Mouse (Mus musculus) lung, embryonic 14.5 days (tissue): Measurements from ENCODE around the gene 1810013L24Rik. TPM values are rescaled to one million over a fixed set of nuclear protein-coding genes. Genes with fewer than 3 reads are reported as not detected.

Source experiments
- ATAC-seq: fragments of 200-750 bp; cut with Nextera tagmentation; 2 replicates; pipeline ENCODE4 v1.8.0; 2017; ENCODE audit warnings: mild to moderate bottlenecking, moderate TSS enrichment, moderate library complexity; ENCODE audit not compliant: insufficient read depth
- DNase-seq: peaks from one replicate; pipeline ENCODE4 v3.0.0-alpha.2; 2015
- H3K27ac ChIP-seq: fragments of 300-500 bp; sonication (generic); 2 replicates; pipeline ENCODE4 v1.5.1; 2014; ENCODE audit warnings: low read depth, mild to moderate bottlenecking, moderate library complexity
- H3K27me3 ChIP-seq: fragments of 300-500 bp; sonication (generic); 2 replicates; pipeline ENCODE4 v1.6.1; 2014; ENCODE audit warnings: low read length, control low read depth; ENCODE audit not compliant: insufficient read depth
- H3K36me3 ChIP-seq: fragments of 300-500 bp; sonication (generic); 2 replicates; pipeline ENCODE4 v1.6.1; 2014; ENCODE audit warnings: control low read depth; ENCODE audit not compliant: insufficient read depth
- H3K4me1 ChIP-seq: fragments of 300-500 bp; sonication (generic); 2 replicates; pipeline ENCODE4 v1.6.1; 2014; ENCODE audit warnings: antibody characterized with exemption, control low read depth; ENCODE audit not compliant: insufficient read depth
- H3K4me2 ChIP-seq: fragments of 300-500 bp; sonication (generic); 2 replicates; pipeline ENCODE4 v1.6.1; 2014; ENCODE audit warnings: mild to moderate bottlenecking
- H3K4me3 ChIP-seq: fragments of 300-500 bp; sonication (generic); 2 replicates; pipeline ENCODE4 v1.5.1; 2014; ENCODE audit warnings: low read depth, low read length
- H3K9ac ChIP-seq: fragments of 300-500 bp; sonication (generic); 2 replicates; pipeline ENCODE4 v1.6.1; 2014
- H3K9me3 ChIP-seq: fragments of 300-500 bp; sonication (generic); 2 replicates; pipeline ENCODE4 v1.6.1; 2016; ENCODE audit warnings: low read depth, low read length, control low read depth
- CTCF ChIP-seq: IDR thresholded peaks from 2 replicates; pipeline ENCODE4 v1.5.1; 2016; ENCODE audit warnings: antibody characterized with exemption, low read depth
- WGBS: fragments of 180-500 bp; shearing (Covaris S2); extraction: QIAGEN DNeasy Blood & Tissue Kit; methylation state at CpG from one replicate; pipeline ENCODE4 v1.1.7; 2014; 5-methylcytosine and 5-hydroxymethylcytosine counted together
- polyA plus RNA-seq: library from polyadenylated mRNA; unstranded; fragments of >200 nt; fragmentation: Nextera tagmentation; extraction: Ambion mirVana; gene quantifications from 2 replicates; pipeline ENCODE4 v1.2.1, GENCODE M21; 2014

1810013L24Rik gene
- polyA plus RNA-seq, 1 experiment from 2014 or later = 15.1 TPM

DNA sequence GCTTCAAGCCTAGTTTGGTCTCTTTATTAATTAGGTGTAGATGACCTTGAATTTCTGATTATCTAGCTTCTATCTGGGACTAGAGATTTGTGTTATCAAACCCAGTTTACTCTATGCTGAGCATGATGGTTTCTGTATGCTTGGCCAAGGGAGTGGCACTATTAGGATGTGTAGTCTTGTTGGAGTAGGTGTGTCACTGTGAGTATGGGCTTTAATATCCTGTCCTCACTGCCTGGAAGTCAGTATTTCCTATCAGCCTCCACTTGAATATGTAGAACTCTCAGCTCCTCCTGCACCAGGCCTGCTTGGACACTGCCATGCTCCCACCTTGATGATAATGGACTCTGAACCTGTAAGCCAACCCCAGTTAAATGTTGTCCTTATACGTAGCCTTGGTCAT lies 7.0 kb downstream of the 1810013L24Rik start:
- WGBS = 90% methylated on average over 1 of the region's 1 CpGs
- Histone ChIP-seq H3K27ac (no peak overlapping the region), H3K9me3 (no peaks in the 10 kb centered on the region), H3K27me3 (no peaks in the 10 kb centered on the region), H3K4me2 (no peak overlapping the region), H3K36me3 (peaks cover 79% of the 10 kb centered on the region), H3K4me1 (peaks cover 1% of the 10 kb centered on the region; the same call in 1 of the 2 replicates), H3K9ac (no peak overlapping the region), H3K4me3 (no peak overlapping the region)
- DNase-seq = no peak
- no peak for TF ChIP-seq CTCF
- no peak for ATAC-seq

DNA sequence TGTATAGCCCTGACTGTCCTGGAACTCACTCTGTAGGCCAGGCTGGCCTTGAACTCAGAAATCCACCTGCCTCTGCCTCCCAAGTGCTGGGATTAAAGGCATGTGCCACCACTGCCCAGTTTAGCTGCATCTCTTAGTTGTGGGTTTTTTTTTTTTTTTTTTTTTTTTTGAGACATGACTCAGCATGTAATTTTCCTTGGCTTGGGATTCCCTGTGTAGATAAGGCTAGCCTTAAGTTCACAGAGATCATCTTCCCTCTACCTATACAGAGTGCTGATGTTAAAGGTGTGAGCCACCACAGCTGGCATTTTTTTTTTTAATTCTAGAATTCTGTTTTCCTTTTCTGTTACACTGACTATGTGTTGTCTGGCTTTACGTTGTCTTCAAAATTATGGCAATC lies 7.7 kb downstream of the 1810013L24Rik start:
- DNase-seq = no peak
- no peak overlapping the region for H3K4me2 ChIP-seq
- H3K27ac ChIP-seq = no peak overlapping the region
- no peak overlapping the region for H3K9ac ChIP-seq
- peaks cover 81% of the 10 kb centered on the region for H3K36me3 ChIP-seq
- ATAC-seq = no peak
- WGBS = 94% methylated on average over 1 of the region's 1 CpGs
- TF ChIP-seq CTCF = no peak
- H3K27me3 ChIP-seq = no peaks in the 10 kb centered on the region
- no peaks in the 10 kb centered on the region for H3K9me3 ChIP-seq
- H3K4me1 ChIP-seq = no peaks in the 10 kb centered on the region
- H3K4me3 ChIP-seq = no peak overlapping the region

DNA sequence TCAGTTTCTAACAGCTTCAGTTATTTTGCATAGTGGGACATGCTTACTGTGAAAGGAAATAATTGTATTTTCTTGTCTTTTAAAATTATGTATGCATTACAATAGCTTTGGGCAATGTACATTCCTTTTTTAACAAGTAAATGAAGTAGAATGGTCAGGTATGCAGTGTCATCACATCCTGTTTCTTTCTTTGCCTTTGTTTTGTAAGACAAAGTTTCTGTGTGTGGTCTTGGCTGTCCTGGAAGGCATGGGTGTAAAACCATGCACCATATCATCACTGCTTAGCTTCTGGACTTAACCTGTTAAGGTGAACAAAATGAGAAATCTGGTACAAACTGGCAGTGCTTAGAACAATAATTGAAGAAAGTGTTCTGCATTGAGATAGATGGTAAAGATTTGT lies 9.0 kb downstream of the 1810013L24Rik start:
- Histone ChIP-seq H3K4me1 (no peaks in the 10 kb centered on the region), H3K4me2 (no peak overlapping the region), H3K9ac (no peak overlapping the region), H3K36me3 (peaks cover 83% of the 10 kb centered on the region), H3K27me3 (no peaks in the 10 kb centered on the region), H3K4me3 (no peak overlapping the region), H3K27ac (no peak overlapping the region), H3K9me3 (no peaks in the 10 kb centered on the region)
- no peak for ATAC-seq
- no peak for DNase-seq
- no peak for TF ChIP-seq CTCF

DNA sequence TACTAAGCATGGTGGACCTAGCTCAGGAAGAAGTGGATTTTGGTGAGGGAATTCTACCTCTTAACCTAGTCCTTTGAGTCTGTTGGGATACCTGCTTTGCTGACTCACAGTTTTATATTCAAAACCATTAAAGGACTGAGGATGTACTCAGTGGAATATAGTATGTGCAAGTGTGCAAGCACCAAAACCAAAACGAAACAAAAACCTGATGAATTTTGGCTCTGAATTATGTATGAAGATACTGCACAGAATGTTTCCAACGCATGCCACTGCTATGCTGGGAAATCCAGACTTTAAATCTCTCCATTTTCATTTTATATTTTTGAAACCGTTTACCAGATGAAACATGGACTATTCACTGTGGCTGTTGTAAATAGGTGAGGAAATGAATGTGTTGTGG lies 10.7 kb downstream of the 1810013L24Rik start:
- WGBS = 90% methylated on average over 3 of the region's 3 CpGs
- H3K36me3 ChIP-seq = peaks cover 80% of the 10 kb centered on the region

DNA sequence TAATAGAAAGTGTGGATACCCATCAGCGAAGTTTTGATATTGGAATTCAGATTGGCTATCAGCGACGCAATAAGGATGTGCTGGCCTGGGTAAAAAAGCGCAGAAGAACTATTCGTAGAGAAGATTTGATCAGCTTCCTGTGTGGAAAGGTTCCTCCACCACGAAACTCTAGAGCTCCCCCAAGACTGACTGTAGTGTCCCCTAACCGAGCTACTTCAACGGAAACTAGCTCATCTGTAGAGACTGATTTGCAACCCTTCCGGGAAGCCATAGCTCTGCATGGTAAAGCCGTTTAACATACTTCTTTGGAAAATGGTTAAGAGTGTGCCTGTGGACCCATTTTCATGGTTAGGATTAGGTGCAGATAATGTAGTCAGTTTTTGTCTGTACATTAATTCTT lies 13.1 kb downstream of the 1810013L24Rik start:
- H3K4me3 ChIP-seq = no peak overlapping the region
- H3K27ac ChIP-seq = no peak overlapping the region
- 92% methylated on average over 10 of the region's 10 CpGs for WGBS
- no peak for TF ChIP-seq CTCF
- no peaks in the 10 kb centered on the region for H3K27me3 ChIP-seq
- ATAC-seq (no peak), DNase-seq (no peak)
- no peaks in the 10 kb centered on the region for H3K9me3 ChIP-seq
- no peak overlapping the region for H3K4me2 ChIP-seq
- no peak overlapping the region for H3K9ac ChIP-seq
- H3K36me3 ChIP-seq = peaks cover 68% of the 10 kb centered on the region
- no peaks in the 10 kb centered on the region for H3K4me1 ChIP-seq

More for the DNA sequence above, 10.7 kb downstream of the 1810013L24Rik start:
- H3K9me3 ChIP-seq = no peaks in the 10 kb centered on the region
- ATAC-seq (no peak), DNase-seq (no peak)
- H3K9ac ChIP-seq = no peak overlapping the region
- no peak overlapping the region for H3K4me2 ChIP-seq
- H3K4me3 ChIP-seq = no peak overlapping the region
- H3K27me3 ChIP-seq = no peaks in the 10 kb centered on the region
- no peak for TF ChIP-seq CTCF
- no peaks in the 10 kb centered on the region for H3K4me1 ChIP-seq
- no peak overlapping the region for H3K27ac ChIP-seq

DNA sequence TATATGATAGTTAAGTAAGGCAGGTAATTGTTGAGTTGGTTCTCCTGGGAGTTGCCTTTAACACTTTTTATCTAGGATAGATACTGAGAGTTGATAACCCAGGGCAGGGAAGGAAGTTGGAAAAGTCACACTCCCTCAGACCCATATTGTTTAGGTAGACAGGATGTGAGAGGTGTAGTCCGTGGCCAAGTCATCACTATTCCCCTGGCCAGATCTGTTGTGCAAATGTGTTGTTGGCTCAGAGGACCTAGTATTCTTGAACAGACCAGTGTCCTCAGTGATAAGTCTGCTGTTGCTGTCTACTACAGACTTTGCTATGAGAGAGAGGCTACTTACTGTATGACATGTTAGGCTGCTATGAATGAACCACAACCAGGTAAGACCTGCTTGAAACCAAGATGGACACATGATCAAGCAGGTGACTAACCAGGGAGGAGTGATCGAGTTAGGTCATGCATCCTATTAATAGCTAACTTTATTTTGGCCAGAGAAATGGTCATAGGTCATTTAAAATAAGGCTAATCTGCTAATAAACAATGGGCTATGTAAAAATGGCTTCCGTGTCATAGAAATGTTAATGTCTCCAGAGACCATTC lies 13.8 kb downstream of the 1810013L24Rik start:
- H3K9ac ChIP-seq = no peak overlapping the region
- ATAC-seq = no peak
- no peak for TF ChIP-seq CTCF
- no peaks in the 10 kb centered on the region for H3K9me3 ChIP-seq
- no peaks in the 10 kb centered on the region for H3K27me3 ChIP-seq
- H3K27ac ChIP-seq = no peak overlapping the region
- 84% methylated on average over 3 of the region's 3 CpGs for WGBS
- no peak overlapping the region for H3K4me3 ChIP-seq
- peaks cover 67% of the 10 kb centered on the region for H3K36me3 ChIP-seq
- DNase-seq = no peak
- no peaks in the 10 kb centered on the region for H3K4me1 ChIP-seq
- no peak overlapping the region for H3K4me2 ChIP-seq

DNA sequence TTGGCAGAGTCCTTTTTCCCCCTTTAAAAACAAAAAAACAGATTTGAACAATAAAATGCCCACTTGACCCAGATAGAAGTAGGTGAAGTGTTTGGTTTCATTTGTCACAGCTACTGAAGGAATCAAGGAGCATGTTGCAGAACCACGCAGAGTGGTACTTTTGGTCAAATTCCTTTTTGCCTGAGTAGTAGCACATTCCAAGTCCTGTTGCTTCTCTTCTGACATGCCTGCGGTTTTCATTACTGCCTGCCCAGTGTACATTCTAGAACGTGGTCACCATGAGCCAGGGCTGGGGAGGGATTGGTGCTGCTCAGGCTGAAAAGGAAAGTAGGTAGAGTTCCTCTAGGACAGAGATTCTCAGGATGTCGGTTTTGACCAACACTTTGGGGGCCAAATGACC lies 16.1 kb downstream of the 1810013L24Rik start:
- DNase-seq = no peak
- Histone ChIP-seq H3K4me3 (no peak overlapping the region), H3K4me1 (no peaks in the 10 kb centered on the region), H3K9ac (no peak overlapping the region), H3K27me3 (no peaks in the 10 kb centered on the region), H3K9me3 (no peaks in the 10 kb centered on the region), H3K27ac (no peak overlapping the region), H3K36me3 (peaks cover 62% of the 10 kb centered on the region), H3K4me2 (no peak overlapping the region)
- TF ChIP-seq CTCF = no peak
- ATAC-seq = no peak
- WGBS = 68% methylated on average over 4 of the region's 4 CpGs
